Mouse (Mus musculus) liver, embryonic 14.5 days (tissue): ENCODE results near the gene Stk4. TPM values are rescaled to one million over a fixed set of nuclear protein-coding genes. Genes with fewer than 3 reads are reported as not detected.

Experiments used
- ATAC-seq: fragments of 200-750 bp; cut with Nextera tagmentation; 2 replicates; pipeline ENCODE4 v1.8.0; 2017; ENCODE audit warnings: moderate number of reproducible peaks, mild to moderate bottlenecking, moderate library complexity; ENCODE audit not compliant: insufficient read depth
- DNase-seq, 3 experiments: peaks; one replicate each; pipeline ENCODE4 v3.0.0-alpha.2; 2012 to 2013; ENCODE audit warnings: low read depth in 3 of 3, low spot score in 3 of 3
- H3K27ac ChIP-seq: fragments of 300-500 bp; sonication (generic); 2 replicates; pipeline ENCODE4 v1.5.1; 2014; ENCODE audit warnings: moderate library complexity, mild to moderate bottlenecking, control low read depth, inconsistent platforms
- H3K27me3 ChIP-seq: fragments of 300-500 bp; sonication (generic); 2 replicates; pipeline ENCODE4 v1.6.1; 2014; ENCODE audit warnings: mild to moderate bottlenecking, low read length, moderate library complexity; ENCODE audit not compliant: control insufficient read depth, insufficient read depth
- H3K36me3 ChIP-seq: fragments of 300-500 bp; sonication (generic); replicated peaks from 2 replicates; pipeline ENCODE4 v1.6.1; 2014; ENCODE audit warnings: low read depth; ENCODE audit not compliant: control insufficient read depth, insufficient read depth
- H3K4me1 ChIP-seq, 2 experiments: fragments of 200-500 bp in 1 of 2; fragments of 300-500 bp in 1 of 2; sonication (generic) in 1 of 2; replicated peaks; 2 replicates each; pipeline ENCODE4 v1.6.1; 2012 to 2014; ENCODE audit warnings: antibody characterized with exemption in 1 of 2, inconsistent platforms in 1 of 2, low read length in 1 of 2; ENCODE audit not compliant: control insufficient read depth in 2 of 2, insufficient read depth in 2 of 2
- H3K4me2 ChIP-seq: fragments of 300-500 bp; sonication (generic); 2 replicates; pipeline ENCODE4 v1.6.1; 2014; ENCODE audit warnings: low read depth, mild to moderate bottlenecking, control low read depth, moderate library complexity
- H3K4me3 ChIP-seq, 2 experiments: fragments of 200-500 bp in 1 of 2; fragments of 300-500 bp in 1 of 2; sonication (generic) in 1 of 2; 2 replicates each; pipeline ENCODE4 v1.5.1; 2012 to 2014; ENCODE audit warnings: low read depth in 2 of 2, low read length in 2 of 2, mild to moderate bottlenecking in 2 of 2, control low read depth in 1 of 2, inconsistent platforms in 1 of 2, moderate library complexity in 1 of 2; ENCODE audit not compliant: insufficient read depth in 1 of 2
- H3K9ac ChIP-seq: fragments of 300-500 bp; sonication (generic); replicated peaks from 2 replicates; pipeline ENCODE4 v1.6.1; 2014; ENCODE audit warnings: mild to moderate bottlenecking, control low read depth, moderate library complexity
- H3K9me3 ChIP-seq: fragments of 300-500 bp; sonication (generic); 2 replicates; pipeline ENCODE4 v1.6.1; 2016; ENCODE audit warnings: low read length, mixed read lengths; ENCODE audit not compliant: control insufficient read depth
- CTCF ChIP-seq: IDR thresholded peaks from 2 replicates; pipeline ENCODE4 v1.5.1; 2016; ENCODE audit warnings: antibody characterized with exemption, low read depth, control low read depth
- EP300 ChIP-seq: IDR thresholded peaks from 2 replicates; pipeline ENCODE4 v1.6.1; 2016; ENCODE audit warnings: antibody characterized with exemption, low read depth
- WGBS: fragments of 180-500 bp; shearing (Covaris S2); extraction: QIAGEN DNeasy Blood & Tissue Kit; methylation state at CpG from one replicate; pipeline ENCODE4 v1.1.7; 2014; ENCODE audit not compliant: insufficient replicate concordance; 5-methylcytosine and 5-hydroxymethylcytosine counted together
- polyA plus RNA-seq, 2 experiments: library from polyadenylated mRNA; depleted of rRNA in 1 of 2; stranded (reverse) in 1 of 2; unstranded in 1 of 2; fragments of >200 nt; fragmentation: Nextera tagmentation in 1 of 2; extraction: Ambion mirVana in 1 of 2; gene quantifications; 2 replicates each; pipeline versions ENCODE4 v1.2.1 to v1.2.3; 2012 to 2014

Gene Stk4
- polyA plus RNA-seq, 2 experiments, result 11.8 to 19.6 TPM

DNA sequence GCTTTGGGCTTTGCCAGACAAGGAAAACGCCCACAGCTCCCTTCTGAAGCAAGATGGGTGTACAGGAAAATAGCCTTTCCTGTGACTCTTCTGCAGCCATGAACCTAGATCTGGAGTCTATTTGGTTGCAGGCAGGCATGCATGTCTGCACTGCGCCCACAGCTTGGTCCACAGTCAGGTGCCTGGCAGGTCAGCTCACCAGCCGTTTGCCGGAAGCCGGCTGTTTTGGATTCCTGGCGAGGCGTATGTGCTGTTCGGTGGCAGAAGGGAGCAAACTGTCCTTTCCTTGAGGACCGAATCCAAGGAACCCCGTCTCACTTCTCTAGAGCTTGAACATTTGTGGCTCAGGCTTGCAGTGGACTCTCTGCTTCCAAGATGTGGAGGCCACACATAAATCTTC is 83.9 kb downstream of the Stk4 start:
- no peak for TF ChIP-seq CTCF
- no peak for TF ChIP-seq EP300
- Histone ChIP-seq H3K4me1 (no peaks in the 10 kb centered on the region), H3K27me3 (no peaks in the 10 kb centered on the region), H3K9me3 (no peaks in the 10 kb centered on the region), H3K4me3 (no peak overlapping the region), H3K27ac (no peak overlapping the region), H3K9ac (no peak overlapping the region), H3K4me2 (no peak overlapping the region), H3K36me3 (peaks cover 5% of the 10 kb centered on the region)
- 83% methylated on average over 10 of the region's 10 CpGs for WGBS
- DNase-seq, result no peak
- no peak for ATAC-seq

GRCm38 (mm10) chr2:164156158-164156557 is 86.0 kb downstream of the Stk4 start:
- DNase-seq (no peak), ATAC-seq (no peak)
- no peaks in the 10 kb centered on the region for H3K27me3 ChIP-seq
- no peak overlapping the region for H3K4me3 ChIP-seq
- H3K4me1 ChIP-seq, result no peaks in the 10 kb centered on the region
- TF ChIP-seq EP300, result no peak
- TF ChIP-seq CTCF, result no peak
- H3K36me3 ChIP-seq, result peaks cover 5% of the 10 kb centered on the region
- WGBS, result 80% methylated on average over 7 of the region's 7 CpGs
- H3K9me3 ChIP-seq, result no peaks in the 10 kb centered on the region
- H3K27ac ChIP-seq, result no peak overlapping the region
- H3K9ac ChIP-seq, result no peak overlapping the region
- H3K4me2 ChIP-seq, result no peak overlapping the region

- WGBS, result 71% methylated on average over 2 of the region's 2 CpGs
- no peak overlapping the region for H3K4me3 ChIP-seq
- no peak for DNase-seq
- H3K9ac ChIP-seq, result no peak overlapping the region
- no peaks in the 10 kb centered on the region for H3K27me3 ChIP-seq
- H3K4me1 ChIP-seq, result peaks cover 0 to 6% of the 10 kb centered on the region in 2 experiments; a peak in 1 of 4 replicates
- no peak overlapping the region for H3K4me2 ChIP-seq
- no peak overlapping the region for H3K27ac ChIP-seq
- TF ChIP-seq CTCF, result no peak
- TF ChIP-seq EP300, result no peak
- no peaks in the 10 kb centered on the region for H3K9me3 ChIP-seq
- H3K36me3 ChIP-seq, result no peaks in the 10 kb centered on the region
- ATAC-seq, result no peak
Observed at GRCm38 (mm10) chr2:164158838-164159237, 88.7 kb downstream of the Stk4 start.

- WGBS, result 71% methylated on average over 11 of the region's 11 CpGs
- H3K27ac ChIP-seq, result no peak overlapping the region
- no peak overlapping the region for H3K9ac ChIP-seq
- H3K4me1 ChIP-seq, result peaks cover 0 to 6% of the 10 kb centered on the region in 2 experiments; a peak in 1 of 4 replicates
- no peak overlapping the region for H3K4me3 ChIP-seq
- ATAC-seq (no peak), DNase-seq (no peak)
- H3K4me2 ChIP-seq, result no peak overlapping the region
- H3K27me3 ChIP-seq, result peaks cover 4% of the 10 kb centered on the region
- H3K36me3 ChIP-seq, result no peaks in the 10 kb centered on the region
- no peak for TF ChIP-seq EP300
- TF ChIP-seq CTCF, result no peak
- no peaks in the 10 kb centered on the region for H3K9me3 ChIP-seq
Observed at GRCm38 (mm10) chr2:164161515-164162055, 91.5 kb downstream of the Stk4 start.

GRCm38 (mm10) chr2:164164941-164165340 is 94.8 kb downstream of the Stk4 start:
- ATAC-seq (no peak), DNase-seq (no peak)
- Histone ChIP-seq H3K4me2 (no peak overlapping the region), H3K4me1 (peaks cover 0 to 6% of the 10 kb centered on the region in 2 experiments; a peak in 1 of 4 replicates), H3K36me3 (no peaks in the 10 kb centered on the region), H3K27me3 (peaks cover 34% of the 10 kb centered on the region), H3K27ac (no peak overlapping the region), H3K9me3 (no peaks in the 10 kb centered on the region), H3K9ac (no peak overlapping the region), H3K4me3 (no peak overlapping the region)
- 75% methylated on average over 5 of the region's 5 CpGs for WGBS
- no peak for TF ChIP-seq CTCF
- no peak for TF ChIP-seq EP300
